Mouse (Mus musculus) cerebellum, adult 2 months (tissue): ENCODE results near the gene Coro1c.

Experiments
- CTCF ChIP-seq: fragments of 200-500 bp; IDR thresholded peaks from 2 replicates; pipeline ENCODE4 v1.5.1; 2011; ENCODE audit warnings: low read depth, mild to moderate bottlenecking, control low read depth, low read length, moderate library complexity, borderline replicate concordance; ENCODE audit not compliant: insufficient read depth
- POLR2A ChIP-seq: fragments of 200-500 bp; IDR thresholded peaks from 2 replicates; pipeline ENCODE4 v1.6.1; 2011; ENCODE audit warnings: low read length, control low read depth, borderline replicate concordance; ENCODE audit not compliant: insufficient read depth

- TF ChIP-seq POLR2A (no peak), CTCF (no peak)
Measured at GRCm38 (mm10) chr5:113853541-113853940, 55.0 kb downstream of the Coro1c start.
